Mouse (Mus musculus) ES-E14 (cell line): Measurements from ENCODE around the gene Tef.

Source experiments
- CHD2 ChIP-seq: IDR thresholded peaks from 2 replicates; pipeline ENCODE4 v1.6.1; 2014; ENCODE audit warnings: mild to moderate bottlenecking, low read depth, low read length, inconsistent platforms
- HCFC1 ChIP-seq: IDR thresholded peaks from 2 replicates; pipeline ENCODE4 v1.6.1; 2012; ENCODE audit warnings: low read length, inconsistent platforms, borderline replicate concordance; ENCODE audit not compliant: insufficient read depth
- MAFK ChIP-seq: IDR thresholded peaks from 2 replicates; pipeline ENCODE4 v1.6.1; 2014; ENCODE audit warnings: mild to moderate bottlenecking, low read depth, low read length, inconsistent platforms; ENCODE audit not compliant: insufficient read depth
- ZC3H11A ChIP-seq: IDR thresholded peaks from 2 replicates; pipeline ENCODE4 v1.6.1; 2012; ENCODE audit warnings: low read depth, mild to moderate bottlenecking, inconsistent platforms, low read length, borderline replicate concordance

DNA sequence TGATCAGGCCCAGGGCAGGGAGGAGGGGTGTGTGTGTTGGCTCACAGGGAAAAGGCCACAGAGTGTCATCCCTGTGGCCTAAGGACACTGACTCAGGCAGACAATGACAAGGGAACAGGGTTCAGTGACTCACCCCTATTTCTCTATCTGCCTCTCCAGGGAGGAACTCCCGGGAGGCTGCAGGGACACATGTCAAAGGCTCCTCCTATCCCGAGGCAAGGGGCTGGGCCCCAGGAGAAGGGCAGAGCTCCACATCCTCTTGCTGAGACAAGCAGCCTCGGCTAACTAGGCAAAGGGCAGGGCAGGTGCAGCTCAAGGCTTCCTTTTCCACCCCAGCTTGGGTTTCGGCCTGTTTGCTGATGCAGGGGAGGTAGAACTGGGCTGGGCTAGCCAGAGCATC lies 43.5 kb downstream of the Tef start:
- TF ChIP-seq HCFC1 (no peak), CHD2 (no peak), ZC3H11A (no peak), MAFK (no peak)
